Mouse (Mus musculus) limb, embryonic 12.5 days (tissue): ENCODE data around the gene Gm17359. TPM values are rescaled to one million over a fixed set of nuclear protein-coding genes. Genes with fewer than 3 reads are reported as not detected.

Source experiments
- ATAC-seq: fragments of 200-750 bp; cut with Nextera tagmentation; 2 replicates; pipeline ENCODE4 v1.8.0; 2017; ENCODE audit warnings: low read depth, moderate TSS enrichment; ENCODE audit not compliant: insufficient number of reproducible peaks, insufficient read depth, low FRiP score, low TSS enrichment
- H3K27ac ChIP-seq: fragments of 300-500 bp; sonication (generic); 2 replicates; pipeline ENCODE4 v1.5.1; 2016; ENCODE audit warnings: mild to moderate bottlenecking, moderate library complexity
- H3K27me3 ChIP-seq: fragments of 300-500 bp; sonication (generic); 2 replicates; pipeline ENCODE4 v1.6.1; 2016; ENCODE audit warnings: mild to moderate bottlenecking, moderate library complexity
- H3K36me3 ChIP-seq: fragments of 300-500 bp; sonication (generic); 2 replicates; pipeline ENCODE4 v1.6.1; 2016; ENCODE audit warnings: mild to moderate bottlenecking, moderate library complexity
- H3K4me1 ChIP-seq: fragments of 300-500 bp; sonication (generic); replicated peaks from 2 replicates; pipeline ENCODE4 v1.6.1; 2016
- H3K4me2 ChIP-seq: fragments of 300-500 bp; sonication (generic); 2 replicates; pipeline ENCODE4 v1.6.1; 2016; ENCODE audit warnings: mild to moderate bottlenecking, moderate library complexity
- H3K4me3 ChIP-seq: fragments of 300-500 bp; sonication (generic); replicated peaks from 2 replicates; pipeline ENCODE4 v1.5.1; 2016; ENCODE audit warnings: mild to moderate bottlenecking
- H3K9ac ChIP-seq: fragments of 300-500 bp; sonication (generic); replicated peaks from 2 replicates; pipeline ENCODE4 v1.6.1; 2016; ENCODE audit warnings: mild to moderate bottlenecking, moderate library complexity
- H3K9me3 ChIP-seq: fragments of 300-500 bp; sonication (generic); 2 replicates; pipeline ENCODE4 v1.6.1; 2016; ENCODE audit warnings: mild to moderate bottlenecking, moderate library complexity
- WGBS: fragments of 180-500 bp; shearing (Covaris S2); methylation state at CpG from one replicate; pipeline ENCODE4 v1.1.7; 2016; 5-methylcytosine and 5-hydroxymethylcytosine counted together
- polyA plus RNA-seq: library from polyadenylated mRNA; unstranded; fragments of >200 nt; fragmentation: Nextera tagmentation; extraction: Ambion mirVana; gene quantifications from 2 replicates; pipeline ENCODE4 v1.2.1, GENCODE M21; 2016

The Gm17359 gene
- polyA plus RNA-seq, 1 experiment from 2014 or later = not detected

- no peaks in the 10 kb centered on the region; the same call in 1 of the 2 replicates for H3K4me1 ChIP-seq
- 55% methylated on average over 4 of the region's 4 CpGs for WGBS
- H3K27me3 ChIP-seq = no peaks in the 10 kb centered on the region
- H3K4me2 ChIP-seq = no peak overlapping the region
- no peak overlapping the region for H3K4me3 ChIP-seq
- H3K9me3 ChIP-seq = no peaks in the 10 kb centered on the region
- ATAC-seq = no peak
- no peaks in the 10 kb centered on the region for H3K36me3 ChIP-seq
- H3K27ac ChIP-seq = no peak overlapping the region
- H3K9ac ChIP-seq = no peak overlapping the region
Measured at GRCm38 (mm10) chr3:79416944-79417680, 80.7 kb downstream of the Gm17359 start.

GRCm38 (mm10) chr3:79418921-79419320, 82.5 kb downstream of the Gm17359 start:
- Histone ChIP-seq H3K9me3 (no peaks in the 10 kb centered on the region), H3K36me3 (no peaks in the 10 kb centered on the region), H3K4me3 (no peak overlapping the region), H3K4me2 (no peak overlapping the region), H3K4me1 (no peaks in the 10 kb centered on the region), H3K27me3 (no peaks in the 10 kb centered on the region), H3K9ac (no peak overlapping the region), H3K27ac (no peak overlapping the region)
- 88% methylated on average over 14 of the region's 14 CpGs for WGBS
- no peak for ATAC-seq

- no peak overlapping the region for H3K4me2 ChIP-seq
- H3K27ac ChIP-seq = no peak overlapping the region
- H3K9ac ChIP-seq = no peak overlapping the region
- no peak for ATAC-seq
- H3K36me3 ChIP-seq = no peaks in the 10 kb centered on the region
- H3K4me1 ChIP-seq = no peaks in the 10 kb centered on the region
- H3K4me3 ChIP-seq = no peak overlapping the region
- H3K9me3 ChIP-seq = no peaks in the 10 kb centered on the region
- no peaks in the 10 kb centered on the region for H3K27me3 ChIP-seq
- WGBS = 96% methylated on average over 1 of the region's 1 CpGs
Measured at GRCm38 (mm10) chr3:79425441-79425840, 89.0 kb downstream of the Gm17359 start.

GRCm38 (mm10) chr3:79433593-79433992, 97.1 kb downstream of the Gm17359 start:
- H3K4me3 ChIP-seq = no peak overlapping the region
- no peak for ATAC-seq

GRCm38 (mm10) chr3:79434436-79434835, 98.0 kb downstream of the Gm17359 start:
- ATAC-seq = no peak

More at GRCm38 (mm10) chr3:79433593-79433992, 97.1 kb downstream of the Gm17359 start:
- H3K9me3 ChIP-seq = no peaks in the 10 kb centered on the region
- H3K9ac ChIP-seq = no peak overlapping the region
- no peaks in the 10 kb centered on the region for H3K27me3 ChIP-seq
- no peaks in the 10 kb centered on the region for H3K4me1 ChIP-seq
- H3K4me2 ChIP-seq = no peak overlapping the region
- H3K27ac ChIP-seq = no peak overlapping the region
- no peaks in the 10 kb centered on the region for H3K36me3 ChIP-seq

GRCm38 (mm10) chr3:79434985-79435384, 98.5 kb downstream of the Gm17359 start:
- Histone ChIP-seq H3K27ac (no peak overlapping the region), H3K4me1 (no peaks in the 10 kb centered on the region), H3K4me3 (no peak overlapping the region), H3K36me3 (no peaks in the 10 kb centered on the region), H3K9me3 (no peaks in the 10 kb centered on the region), H3K9ac (no peak overlapping the region), H3K27me3 (no peaks in the 10 kb centered on the region), H3K4me2 (no peak overlapping the region)
- no peak for ATAC-seq
- 69% methylated on average over 5 of the region's 5 CpGs for WGBS

More at GRCm38 (mm10) chr3:79434436-79434835, 98.0 kb downstream of the Gm17359 start:
- no peaks in the 10 kb centered on the region for H3K27me3 ChIP-seq
- no peak overlapping the region for H3K27ac ChIP-seq
- H3K4me1 ChIP-seq = no peaks in the 10 kb centered on the region
- no peak overlapping the region for H3K4me3 ChIP-seq
- 81% methylated on average over 9 of the region's 9 CpGs for WGBS
- no peak overlapping the region for H3K9ac ChIP-seq
- H3K9me3 ChIP-seq = no peaks in the 10 kb centered on the region
- H3K4me2 ChIP-seq = no peak overlapping the region
- no peaks in the 10 kb centered on the region for H3K36me3 ChIP-seq

GRCm38 (mm10) chr3:79436186-79436585, 99.7 kb downstream of the Gm17359 start:
- H3K4me1 ChIP-seq = 0 out of 2 replicates have a peak, but pooled peaks cover under 1% of the 10 kb centered on the region
- WGBS = 85% methylated on average over 7 of the region's 7 CpGs
- no peak for ATAC-seq

GRCm38 (mm10) chr3:79438276-79438675, 101.8 kb downstream of the Gm17359 start:
- 97% methylated on average over 3 of the region's 3 CpGs for WGBS
- Histone ChIP-seq H3K4me2 (no peak overlapping the region), H3K9ac (no peak overlapping the region), H3K27me3 (no peaks in the 10 kb centered on the region), H3K36me3 (no peaks in the 10 kb centered on the region), H3K9me3 (no peaks in the 10 kb centered on the region), H3K27ac (no peak overlapping the region), H3K4me3 (no peak overlapping the region), H3K4me1 (0 out of 2 replicates have a peak, but pooled peaks cover 5% of the 10 kb centered on the region)
- no peak for ATAC-seq

More at GRCm38 (mm10) chr3:79436186-79436585, 99.7 kb downstream of the Gm17359 start:
- H3K27ac ChIP-seq = no peak overlapping the region
- H3K9me3 ChIP-seq = no peaks in the 10 kb centered on the region
- H3K27me3 ChIP-seq = no peaks in the 10 kb centered on the region
- no peak overlapping the region for H3K9ac ChIP-seq
- H3K4me2 ChIP-seq = no peak overlapping the region
- H3K4me3 ChIP-seq = no peak overlapping the region
- H3K36me3 ChIP-seq = no peaks in the 10 kb centered on the region

- Histone ChIP-seq H3K4me2 (no peak overlapping the region), H3K36me3 (no peaks in the 10 kb centered on the region), H3K27me3 (no peaks in the 10 kb centered on the region), H3K9ac (no peak overlapping the region), H3K4me3 (no peak overlapping the region), H3K27ac (no peak overlapping the region), H3K9me3 (peaks cover 5% of the 10 kb centered on the region; the same call in 1 of the 2 replicates), H3K4me1 (0 out of 2 replicates have a peak, but pooled peaks cover 5% of the 10 kb centered on the region)
- ATAC-seq = no peak
- 75% methylated on average over 12 of the region's 12 CpGs for WGBS
Measured at GRCm38 (mm10) chr3:79440976-79441491, 104.6 kb downstream of the Gm17359 start.

GRCm38 (mm10) chr3:79443850-79444249, 107.4 kb downstream of the Gm17359 start:
- WGBS = 67% methylated on average over 4 of the region's 4 CpGs

GRCm38 (mm10) chr3:79445041-79445440, 108.6 kb downstream of the Gm17359 start:
- no peaks in the 10 kb centered on the region for H3K27me3 ChIP-seq
- 0 out of 2 replicates have a peak, but pooled peaks cover 14% of the 10 kb centered on the region for H3K4me1 ChIP-seq
- H3K9me3 ChIP-seq = peaks cover 5% of the 10 kb centered on the region; the same call in 1 of the 2 replicates
- H3K9ac ChIP-seq = no peak overlapping the region
- H3K36me3 ChIP-seq = no peaks in the 10 kb centered on the region
- H3K27ac ChIP-seq = no peak overlapping the region
- no peak overlapping the region for H3K4me2 ChIP-seq
- no peak overlapping the region for H3K4me3 ChIP-seq
- WGBS = 85% methylated on average over 8 of the region's 8 CpGs
- no peak for ATAC-seq

More at GRCm38 (mm10) chr3:79443850-79444249, 107.4 kb downstream of the Gm17359 start:
- Histone ChIP-seq H3K27me3 (no peaks in the 10 kb centered on the region), H3K4me1 (0 out of 2 replicates have a peak, but pooled peaks cover 12% of the 10 kb centered on the region), H3K27ac (no peak overlapping the region), H3K9me3 (peaks cover 5% of the 10 kb centered on the region; the same call in 1 of the 2 replicates), H3K4me3 (no peak overlapping the region), H3K36me3 (no peaks in the 10 kb centered on the region), H3K4me2 (no peak overlapping the region), H3K9ac (no peak overlapping the region)
- ATAC-seq = no peak
